Mouse (Mus musculus): ENCODE results near the gene Wrap73.

Gene Wrap73

GRCm38 (mm10) chr4:154181001-154181400, 38.8 kb downstream of the Wrap73 start:
- no peak for DNase-seq (ENCODE audit: low read depth, low spot score)

- no peak for DNase-seq (ENCODE audit: low read depth, low spot score)
Observed at GRCm38 (mm10) chr4:154183566-154183965, 41.4 kb downstream of the Wrap73 start.

- no peak for DNase-seq (ENCODE audit: low read depth, low spot score)
Observed at GRCm38 (mm10) chr4:154185001-154185400, 42.8 kb downstream of the Wrap73 start.

- no peak for DNase-seq (ENCODE audit: low read depth, low spot score)
Observed at GRCm38 (mm10) chr4:154186002-154186537, 43.9 kb downstream of the Wrap73 start.

DNA sequence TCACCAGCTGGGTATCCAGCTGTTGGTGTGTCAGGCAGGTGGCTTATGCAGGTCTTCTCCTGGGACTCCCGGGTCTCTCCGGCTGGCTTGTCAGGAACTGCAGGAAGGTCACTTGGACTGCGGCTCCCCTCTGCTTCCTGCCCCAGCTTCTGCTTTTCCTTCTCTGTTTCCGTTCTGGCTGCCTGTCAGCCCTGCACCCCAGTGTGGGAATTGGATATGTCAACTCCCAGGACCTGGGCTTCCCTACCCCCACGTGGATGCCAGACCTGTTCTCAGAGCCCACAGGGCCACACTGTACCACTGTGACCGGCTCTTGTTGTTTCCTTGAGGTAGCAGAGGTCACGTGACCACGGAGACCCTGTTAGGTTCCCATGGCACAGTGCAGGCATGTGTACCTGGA, 46.8 kb downstream of the Wrap73 start:
- no peak for DNase-seq (ENCODE audit: low read depth, low spot score)

GRCm38 (mm10) chr4:154197961-154198360, 55.8 kb downstream of the Wrap73 start:
- no peak for DNase-seq (ENCODE audit: low read depth, low spot score)

DNA sequence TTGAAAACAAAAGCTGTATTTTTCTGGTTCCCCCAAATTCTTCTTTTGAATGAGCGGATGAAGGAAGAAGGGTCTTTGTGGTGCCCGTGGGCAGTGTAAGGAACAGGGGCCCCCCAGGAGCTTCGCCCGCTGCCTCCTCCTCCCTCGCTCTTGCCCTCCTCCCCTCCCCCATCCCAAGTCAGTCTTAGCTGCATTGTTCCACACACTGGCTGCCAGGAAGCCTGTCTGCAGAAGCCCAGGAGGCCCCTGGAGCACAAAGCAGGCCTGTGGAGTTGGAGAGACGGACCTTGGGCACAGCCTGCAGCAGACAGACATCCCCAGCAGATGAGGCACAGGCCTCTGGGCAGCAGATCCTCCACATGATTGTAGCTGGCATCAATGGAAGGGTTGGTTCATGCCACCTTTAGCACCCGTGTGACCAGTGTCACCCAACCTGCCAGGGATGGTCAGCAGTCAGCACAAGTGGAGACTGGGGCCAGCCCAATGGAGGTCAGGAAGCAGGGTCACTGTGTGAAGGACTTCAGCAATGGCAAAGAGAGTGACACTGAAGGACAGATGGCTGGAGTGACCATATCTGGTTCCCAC, 56.3 kb downstream of the Wrap73 start:
- DNase-seq (ENCODE audit: low read depth, low spot score): no peak

- no peak for DNase-seq (ENCODE audit: low read depth, low spot score)
Observed at GRCm38 (mm10) chr4:154201511-154201910, 59.3 kb downstream of the Wrap73 start.

DNA sequence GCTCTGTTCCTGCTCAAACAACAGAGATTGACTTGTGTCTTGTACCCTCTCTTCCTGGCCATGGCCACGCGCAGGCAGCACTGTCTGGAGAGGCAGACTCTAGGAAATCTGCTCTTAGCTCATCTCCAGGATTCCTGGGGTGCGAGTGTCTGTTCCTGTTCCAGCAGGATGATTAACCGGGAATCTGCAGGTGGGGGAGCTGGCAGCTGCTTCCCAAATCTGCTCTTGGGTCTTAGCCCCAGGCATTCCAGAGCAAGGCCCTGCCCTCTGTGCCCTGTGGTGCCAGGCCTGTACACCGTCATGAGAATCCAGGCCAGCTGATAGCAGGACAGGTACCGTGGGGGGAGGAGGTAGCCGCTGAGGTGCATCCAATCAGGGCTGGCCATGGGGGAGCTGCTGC, 62.4 kb downstream of the Wrap73 start:
- no peak for DNase-seq (ENCODE audit: low read depth, low spot score)

DNA sequence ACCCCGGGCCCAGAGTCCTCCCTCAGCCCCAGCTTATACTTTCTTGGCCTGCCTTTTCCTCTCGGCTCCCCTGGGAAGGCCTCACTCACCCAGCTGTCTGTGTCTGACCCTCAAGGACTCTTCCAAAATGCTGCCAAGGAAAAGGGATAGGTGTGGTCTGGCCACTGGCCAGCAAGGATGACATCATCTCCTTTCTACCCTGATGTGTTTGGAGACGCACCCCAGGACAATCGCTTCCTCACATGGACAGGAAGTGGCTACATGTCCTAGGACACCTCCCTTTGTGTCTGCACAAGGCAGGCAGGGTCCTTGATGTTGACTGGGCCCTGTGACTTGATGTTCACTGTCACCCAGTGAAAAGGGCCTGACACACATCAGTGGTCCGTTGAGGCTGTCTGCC, 63.2 kb downstream of the Wrap73 start:
- no peak for DNase-seq (ENCODE audit: low read depth, low spot score)

- peak; percentile 39 for DNase-seq (ENCODE audit: low read depth, low spot score)
Observed at GRCm38 (mm10) chr4:154207261-154207660, 65.1 kb downstream of the Wrap73 start.

DNA sequence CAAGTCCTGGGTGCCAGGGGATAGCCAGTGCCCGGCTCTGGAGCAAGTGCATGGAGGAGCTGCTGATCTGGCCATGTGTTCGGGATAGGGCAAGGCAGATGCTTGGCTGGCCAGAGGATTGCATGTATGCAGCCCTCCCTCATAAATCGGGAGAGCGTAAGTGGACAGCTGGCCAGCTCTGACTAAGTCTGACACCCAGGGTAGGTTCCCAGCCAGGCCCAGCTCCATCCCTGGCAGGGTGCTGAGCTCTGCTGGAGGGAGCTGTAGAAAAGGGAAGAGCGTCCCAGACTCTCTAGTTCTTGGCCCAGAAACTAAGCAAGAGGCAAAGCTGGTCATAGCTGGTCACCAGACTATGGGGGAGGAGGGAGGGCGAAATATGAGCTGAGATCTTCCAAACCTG, 66.9 kb downstream of the Wrap73 start:
- DNase-seq (ENCODE audit: low read depth, low spot score): no peak

DNA sequence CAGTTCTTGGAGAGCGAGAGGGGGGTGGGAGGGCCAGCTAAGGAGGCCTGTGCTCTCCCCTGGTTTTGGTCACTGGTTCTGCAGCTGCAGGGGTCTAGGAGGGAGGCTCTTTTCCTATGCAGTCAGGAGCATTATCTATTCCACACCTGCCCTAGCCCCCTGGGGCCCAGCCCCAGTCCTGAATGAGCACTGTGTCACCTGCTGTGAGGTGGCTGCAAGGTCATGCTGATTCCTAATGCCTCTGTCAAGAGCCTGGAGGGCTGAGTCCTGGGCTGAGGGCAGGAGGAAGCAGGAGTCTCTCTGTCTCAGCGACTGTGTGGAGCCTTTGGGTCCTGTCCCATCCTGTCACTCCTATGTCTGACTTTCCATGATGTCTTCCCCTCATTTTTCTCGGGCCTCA, 67.7 kb downstream of the Wrap73 start:
- no peak for DNase-seq (ENCODE audit: low read depth, low spot score)

DNA sequence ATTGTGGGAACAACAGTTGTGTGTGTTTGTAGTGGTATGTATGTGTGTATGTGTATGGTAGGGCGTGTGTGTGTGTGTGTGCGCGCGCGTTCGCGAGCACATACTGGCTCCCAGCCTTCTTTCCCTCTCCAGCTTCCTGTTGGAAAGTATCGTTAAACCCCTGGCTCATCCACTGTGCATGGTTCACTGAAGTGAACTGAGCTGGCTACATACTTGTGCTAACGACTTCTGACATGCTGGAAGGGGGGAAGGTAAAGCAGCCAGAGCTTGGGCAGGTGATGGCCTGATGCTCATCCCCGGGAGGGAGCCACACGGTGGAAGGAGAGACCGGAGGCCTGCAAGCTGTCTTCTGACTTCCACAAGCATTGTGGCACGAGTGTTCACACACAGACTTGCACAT, 69.3 kb downstream of the Wrap73 start:
- DNase-seq (ENCODE audit: low read depth, low spot score): no peak

DNA sequence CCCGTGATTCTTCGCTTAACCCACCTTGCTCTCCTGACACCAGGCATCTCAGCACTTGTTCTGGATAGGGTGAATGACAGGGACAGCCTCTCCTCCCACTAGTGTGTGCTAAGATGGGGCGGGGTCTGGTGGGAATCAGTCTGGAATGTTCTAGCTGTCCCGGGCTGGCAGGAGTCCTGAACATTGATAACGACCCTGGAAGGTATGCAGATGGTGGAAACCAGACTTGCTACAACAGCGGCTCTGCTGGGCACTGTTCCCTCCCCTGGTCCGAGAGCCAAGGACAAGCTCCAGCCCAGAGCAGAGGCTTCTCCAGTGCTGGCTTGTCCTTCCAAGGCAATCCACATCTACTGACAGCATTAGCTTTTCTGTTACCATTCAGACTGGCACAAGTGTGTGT, 71.4 kb downstream of the Wrap73 start:
- no peak for DNase-seq (ENCODE audit: low read depth, low spot score)

DNA sequence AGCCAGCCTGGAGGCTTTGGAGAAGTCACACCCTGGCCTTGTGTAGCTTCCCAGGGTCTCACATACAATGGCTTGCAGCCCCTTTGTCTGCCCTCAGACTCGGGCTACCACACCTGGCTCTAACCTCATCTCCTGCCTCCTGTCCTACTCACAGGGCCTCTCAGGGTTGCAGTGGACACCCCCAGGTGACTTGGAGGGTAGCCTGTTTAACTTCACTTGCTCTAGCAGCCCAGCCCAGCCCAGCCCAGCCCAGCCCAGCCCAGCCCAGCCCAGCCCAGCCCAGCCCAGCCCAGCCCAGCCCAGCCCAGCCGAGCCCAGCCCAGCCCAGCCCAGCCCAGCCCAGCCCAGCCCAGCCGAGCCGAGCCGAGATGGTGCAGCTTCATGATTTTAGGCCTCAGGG, 71.9 kb downstream of the Wrap73 start:
- DNase-seq (ENCODE audit: low read depth, low spot score): no peak
